Mouse (Mus musculus) CH12.LX (cell line): Measurements from ENCODE around the gene Pola2. TPM values are rescaled to one million over a fixed set of nuclear protein-coding genes. Genes with fewer than 3 reads are reported as not detected.
A peak's percentile ranks its signal among the peaks of the same experiment; 100 is the strongest.

Experiments used
- DNase-seq: peaks from one replicate; pipeline ENCODE4 v3.0.0-alpha.2; 2013; ENCODE audit errors: extremely low read depth
- H3K27ac ChIP-seq: 2 replicates; pipeline ENCODE4 v1.5.1; 2012; ENCODE audit warnings: low read depth, mild to moderate bottlenecking, control low read depth, moderate library complexity; ENCODE audit not compliant: insufficient read depth
- H3K27me3 ChIP-seq: replicated peaks from 2 replicates; pipeline ENCODE3; 2012; ENCODE audit warnings: inconsistent platforms
- H3K36me3 ChIP-seq, 2 experiments: replicated peaks in 1 of 2; 2 replicates each; pipeline versions ENCODE3 to v1.6.1; 2012; ENCODE audit warnings: inconsistent platforms in 1 of 2, low read length in 1 of 2, mild to moderate bottlenecking in 1 of 2, mixed read lengths in 1 of 2, moderate library complexity in 1 of 2; ENCODE audit not compliant: control insufficient read depth in 1 of 2, insufficient read depth in 1 of 2
- H3K4me1 ChIP-seq, 2 experiments: 2 replicates each; pipeline ENCODE4 v1.6.1; 2012; ENCODE audit warnings: inconsistent platforms in 1 of 2, moderate library complexity in 1 of 2; ENCODE audit not compliant: insufficient read depth in 2 of 2, control insufficient read depth in 1 of 2
- H3K4me2 ChIP-seq: 2 replicates; pipeline ENCODE4 v1.6.1; 2012; ENCODE audit warnings: low read depth, mild to moderate bottlenecking, control low read depth; ENCODE audit not compliant: poor library complexity, insufficient read depth, severe bottlenecking
- H3K4me3 ChIP-seq, 3 experiments: fragments of 150-350 bp in 1 of 3; sonication (generic) in 1 of 3; replicated peaks in 1 of 3; 2 replicates each; pipeline versions ENCODE3 to v1.5.1; 2011 to 2012; ENCODE audit warnings: low read depth in 2 of 3, low read length in 2 of 3, mild to moderate bottlenecking in 2 of 3, moderate library complexity in 2 of 3, control low read depth in 1 of 3, improper control_type of control experiment in 1 of 3, inconsistent platforms in 1 of 3, mixed read lengths in 1 of 3; ENCODE audit not compliant: poor library complexity in 1 of 3
- H3K79me2 ChIP-seq: replicated peaks from 2 replicates; pipeline ENCODE4 v1.6.1; 2012; ENCODE audit warnings: mild to moderate bottlenecking, moderate library complexity; ENCODE audit not compliant: control insufficient read depth, poor library complexity, insufficient read depth, severe bottlenecking; ENCODE audit errors: extremely low read depth
- H3K9ac ChIP-seq: 2 replicates; pipeline ENCODE4 v1.6.1; 2012; ENCODE audit warnings: low read depth, mild to moderate bottlenecking, control low read depth, moderate library complexity; ENCODE audit not compliant: insufficient read depth
- H3K9me3 ChIP-seq: replicated peaks from 2 replicates; pipeline ENCODE3; 2012; ENCODE audit warnings: low read length, inconsistent platforms, mixed read lengths
- BHLHE40 ChIP-seq: IDR thresholded peaks from 2 replicates; pipeline ENCODE4 v1.6.1; 2011; ENCODE audit warnings: mild to moderate bottlenecking, low read depth, low read length, improper control_type of control experiment
- CHD1 ChIP-seq: IDR thresholded peaks from 2 replicates; pipeline ENCODE4 v1.6.1; 2012; ENCODE audit warnings: low read depth, low read length, improper control_type of control experiment, inconsistent platforms
- CHD2 ChIP-seq: IDR thresholded peaks from 2 replicates; pipeline ENCODE4 v1.6.1; 2011; ENCODE audit warnings: low read length, improper control_type of control experiment
- CTCF ChIP-seq, 2 experiments: IDR thresholded peaks in 1 of 2; conservative IDR thresholded peaks in 1 of 2; 2 replicates each; pipeline ENCODE4 v1.5.1; 2011 to 2012; ENCODE audit warnings: low read depth in 2 of 2, low read length in 2 of 2, improper control_type of control experiment in 1 of 2, inconsistent platforms in 1 of 2, mild to moderate bottlenecking in 1 of 2, moderate library complexity in 1 of 2
- EP300 ChIP-seq: IDR thresholded peaks from 2 replicates; pipeline ENCODE4 v1.6.1; 2011; ENCODE audit warnings: low read length, improper control_type of control experiment
- GABPA ChIP-seq: IDR thresholded peaks from 2 replicates; pipeline ENCODE4 v1.6.1; 2012; ENCODE audit warnings: low read depth, low read length, improper control_type of control experiment, inconsistent platforms; ENCODE audit not compliant: insufficient replicate concordance
- HCFC1 ChIP-seq: IDR thresholded peaks from 2 replicates; pipeline ENCODE4 v1.6.1; 2012; ENCODE audit warnings: low read depth, mild to moderate bottlenecking, inconsistent platforms, low read length, improper control_type of control experiment
- JUN ChIP-seq: IDR thresholded peaks from 2 replicates; pipeline ENCODE4 v1.6.1; 2011; ENCODE audit warnings: low read depth, mild to moderate bottlenecking, low read length, improper control_type of control experiment, moderate library complexity; ENCODE audit not compliant: insufficient read depth
- JUND ChIP-seq: conservative IDR thresholded peaks from 2 replicates; pipeline ENCODE4 v1.6.1; 2011; ENCODE audit warnings: low read depth, low read length, improper control_type of control experiment
- KAT2A ChIP-seq: IDR thresholded peaks from 2 replicates; pipeline ENCODE4 v1.6.1; 2012; ENCODE audit warnings: low read length, improper control_type of control experiment, inconsistent platforms; ENCODE audit not compliant: insufficient replicate concordance
- MAFK ChIP-seq: IDR thresholded peaks from 2 replicates; pipeline ENCODE4 v1.6.1; 2011; ENCODE audit warnings: low read length, improper control_type of control experiment; ENCODE audit not compliant: insufficient replicate concordance
- MAX ChIP-seq: IDR thresholded peaks from 2 replicates; pipeline ENCODE4 v1.6.1; 2011; ENCODE audit warnings: low read length, improper control_type of control experiment
- MAZ ChIP-seq: IDR thresholded peaks from 2 replicates; pipeline ENCODE4 v1.6.1; 2012; ENCODE audit warnings: low read depth, mild to moderate bottlenecking, inconsistent platforms, low read length, improper control_type of control experiment, moderate library complexity
- MXI1 ChIP-seq: IDR thresholded peaks from 2 replicates; pipeline ENCODE4 v1.6.1; 2011; ENCODE audit warnings: mild to moderate bottlenecking, low read depth, low read length, improper control_type of control experiment
- MYC ChIP-seq: IDR thresholded peaks from 2 replicates; pipeline ENCODE4 v1.6.1; 2011; ENCODE audit warnings: low read depth, mild to moderate bottlenecking, improper control_type of control experiment, low read length
- PAX5 ChIP-seq: IDR thresholded peaks from 2 replicates; pipeline ENCODE4 v1.6.1; 2012; ENCODE audit warnings: low read length, inconsistent platforms, mixed read lengths
- POLR2A ChIP-seq: IDR thresholded peaks from 2 replicates; pipeline ENCODE4 v1.6.1; 2011; ENCODE audit warnings: low read depth, mild to moderate bottlenecking, improper control_type of control experiment, low read length
- RCOR1 ChIP-seq: conservative IDR thresholded peaks from 2 replicates; pipeline ENCODE4 v1.6.1; 2012; ENCODE audit warnings: low read depth, mild to moderate bottlenecking, inconsistent platforms, low read length, improper control_type of control experiment
- SMC3 ChIP-seq: IDR thresholded peaks from 2 replicates; pipeline ENCODE4 v1.6.1; 2011; ENCODE audit warnings: low read depth, low read length, improper control_type of control experiment
- TBP ChIP-seq: conservative IDR thresholded peaks from 2 replicates; pipeline ENCODE4 v1.6.1; 2011; ENCODE audit warnings: low read depth, low read length, improper control_type of control experiment
- USF1 ChIP-seq: IDR thresholded peaks from 2 replicates; pipeline ENCODE4 v1.6.1; 2014; ENCODE audit warnings: low read depth, mild to moderate bottlenecking, inconsistent platforms, low read length, improper control_type of control experiment
- ZNF384 ChIP-seq: IDR thresholded peaks from 2 replicates; pipeline ENCODE4 v1.6.1; 2012; ENCODE audit warnings: low read depth, low read length, improper control_type of control experiment, inconsistent platforms
- dilution Hi-C: fragments of 300-500 bp; cut with MboI; formaldehyde crosslinking; loops from 2 replicates; pipeline ENCODE4 v1.14.3; 2020; ENCODE audit warnings: low sequenced_read_pairs; ENCODE audit not compliant: extremely low pct_unique_long_range_greater_than_20kb, extremely low pct_ligation_motif_present
- in situ Hi-C: fragments of 300-500 bp; cut with MboI; formaldehyde crosslinking; loops from 3 replicates; pipeline ENCODE4 v1.14.3; 2019; ENCODE audit warnings: low sequenced_read_pairs, low pct_ligation_motif_present, low pct_unique_long_range_greater_than_20kb, mixed read lengths
- polyA plus RNA-seq: library from polyadenylated mRNA; unstranded; fragments of >175 nt; gene quantifications from 2 replicates; pipeline ENCODE4 v1.2.1, GENCODE M21; 2012; ENCODE audit warnings: low read depth; ENCODE audit not compliant: insufficient read length
- total RNA-seq, 2 experiments: library from RNA; depleted of rRNA; stranded (reverse); fragments of 300-350 nt in 1 of 2; fragments of >200 nt in 1 of 2; gene quantifications; 2 replicates each; pipeline ENCODE4 v1.2.3; 2012 to 2014

Pola2 gene
- total and polyA plus RNA-seq, 3 experiments, result 60.3 to 91.4 (median 71.7) TPM

DNA sequence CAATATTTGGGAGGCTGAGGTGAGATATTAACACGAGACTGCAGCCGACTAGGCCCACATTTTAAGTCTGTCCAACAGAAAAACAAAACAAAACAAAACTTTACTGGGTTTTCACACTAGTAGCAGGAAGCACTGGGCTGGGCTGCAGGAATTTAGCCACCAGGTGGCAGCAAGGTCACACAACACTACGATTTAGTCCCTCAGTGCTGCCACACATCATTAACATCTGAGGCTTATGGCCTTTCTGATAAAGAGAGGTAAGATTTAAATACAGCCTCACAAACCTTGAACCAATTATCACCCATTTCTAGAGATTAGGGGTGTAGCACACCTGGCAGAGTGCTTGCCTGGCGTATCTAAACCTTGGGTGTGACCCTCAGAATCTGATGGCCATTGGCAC lies 1.3 kb upstream of the Pola2 start (continued):
- TF ChIP-seq MYC (peak; percentile 63), GABPA (no peak), CHD2 (no peak), BHLHE40 (peak; percentile 43; the same call in 1 of the 2 replicates), HCFC1 (no peak), CHD1 (no peak), PAX5 (no peak)

- Histone ChIP-seq H3K27ac (peak overlapping the region; percentile 3; the same call in 1 of the 2 replicates), H3K4me2 (peak overlapping the region; percentile 88), H3K79me2 (peaks cover 35% of the 10 kb centered on the region), H3K9me3 (no peaks in the 10 kb centered on the region), H3K4me3 (peak overlapping the region; percentile 67 to 79 (median 77)), H3K36me3 (peaks cover 10 to 16% of the 10 kb centered on the region in 2 experiments), H3K4me1 (peaks cover 3 to 36% of the 10 kb centered on the region in 2 experiments; a peak in 3 of 4 replicates), H3K9ac (peak overlapping the region; percentile 55; the same call in 1 of the 2 replicates), H3K27me3 (no peaks in the 10 kb centered on the region)
- no peak for DNase-seq
- in situ Hi-C loops, result loop anchor here (5.0 to 10.0 kb wide), 4 partner anchors 43 to 160 kb away; partner anchors contain the start of genes Capn1, Cdc42ep2, Snx15 and Tm7sf2
- dilution Hi-C loops, result no loop called here
- TF ChIP-seq KAT2A (no peak), MAX (no peak), CHD2 (no peak), MXI1 (no peak), PAX5 (no peak), JUND (no peak), USF1 (no peak), POLR2A (no peak), EP300 (no peak), RCOR1 (no peak), MAFK (no peak), TBP (no peak), CTCF (conservative IDR thresholded peaks at IDR 0.05 in 1 of 2, IDR thresholded peaks at IDR 0.05 in 1 of 2; ENCODE audit: low read depth in 2 of 2, low read length in 2 of 2) (no peak), ZNF384 (no peak), JUN (no peak), SMC3 (no peak), MAZ (no peak)
Observed at GRCm38 (mm10) chr19:5964804-5965203, 802 bp upstream of the Pola2 start.
